Mouse (Mus musculus): ENCODE results near the gene Anpep.

The Anpep gene

DNA sequence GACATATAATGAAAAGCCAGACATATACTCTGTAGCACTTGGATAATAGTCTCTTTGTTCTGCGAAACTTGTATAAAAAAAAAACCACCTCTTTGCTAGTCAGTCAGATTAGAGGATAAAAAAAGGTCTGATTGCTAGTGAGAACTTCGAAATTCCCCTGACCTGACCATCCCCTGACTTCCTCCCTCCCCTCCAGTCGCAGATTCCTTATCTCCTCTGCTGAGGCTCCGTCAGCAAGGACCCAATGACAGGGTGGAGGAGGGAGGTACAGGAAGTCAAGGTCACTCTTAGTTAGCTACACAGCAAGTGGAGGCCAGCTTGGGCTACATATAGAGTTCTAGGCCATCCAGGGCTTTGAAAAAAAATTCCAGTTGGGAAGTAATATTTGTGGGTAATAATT, 41.3 kb downstream of the Anpep start:
- H3K27me3 ChIP-seq (ENCODE audit: insufficient read depth, low read length), result 0 out of 2 replicates have a peak, but pooled peaks cover 6% of the 10 kb centered on the region
- H3K4me3 ChIP-seq (replicated peaks; ENCODE audit: low read length), result peak overlapping the region; percentile 35; the same call in 1 of the 2 replicates
- H3K36me3 ChIP-seq (ENCODE audit: insufficient read depth, low read length), result no peaks in the 10 kb centered on the region
- peaks cover 70% of the 10 kb centered on the region for H3K4me1 ChIP-seq (replicated peaks; ENCODE audit: low read depth, low read length)
- no peaks in the 10 kb centered on the region for H3K9me3 ChIP-seq (ENCODE audit: low read length)
- TF ChIP-seq POU5F1 (IDR thresholded peaks at IDR 0.05; ENCODE audit: borderline replicate concordance, low read length), result no peak
- no peak for TF ChIP-seq CTCF (conservative IDR thresholded peaks at IDR 0.05; ENCODE audit: low read length)
- no peak for TF ChIP-seq NANOG (IDR thresholded peaks at IDR 0.05; ENCODE audit: borderline replicate concordance, low read length)

DNA sequence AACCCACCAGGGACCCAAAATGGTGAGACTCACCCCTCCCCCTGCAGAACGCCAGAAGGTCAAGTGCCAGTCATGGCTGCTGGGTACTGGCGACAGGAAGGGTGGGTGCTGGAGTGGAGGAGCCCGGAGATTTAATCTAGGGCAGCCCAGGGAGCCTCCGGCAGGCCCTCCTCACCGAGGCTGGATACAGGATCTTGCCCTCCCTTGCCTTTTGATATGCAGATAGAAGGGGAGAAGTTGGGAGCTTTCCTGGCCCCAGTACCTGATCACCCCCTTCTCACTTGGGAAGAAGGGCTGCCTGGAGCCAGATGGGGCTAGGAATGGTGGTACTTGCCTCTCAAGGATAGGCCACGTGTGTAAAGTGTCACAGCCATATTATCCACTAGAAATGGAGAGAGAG, 42.5 kb downstream of the Anpep start:
- Histone ChIP-seq H3K4me1 (replicated peaks; ENCODE audit: low read depth, low read length) (peaks cover 76% of the 10 kb centered on the region), H3K4me3 (replicated peaks; ENCODE audit: low read length) (peak overlapping the region; percentile 30), H3K9me3 (ENCODE audit: low read length) (no peaks in the 10 kb centered on the region), H3K27me3 (ENCODE audit: insufficient read depth, low read length) (0 out of 2 replicates have a peak, but pooled peaks cover 9% of the 10 kb centered on the region), H3K36me3 (ENCODE audit: insufficient read depth, low read length) (no peaks in the 10 kb centered on the region)
- TF ChIP-seq POU5F1 (IDR thresholded peaks at IDR 0.05; ENCODE audit: borderline replicate concordance, low read length), result peak; percentile 70; the same call in 1 of the 2 replicates
- no peak for TF ChIP-seq CTCF (conservative IDR thresholded peaks at IDR 0.05; ENCODE audit: low read length)

DNA sequence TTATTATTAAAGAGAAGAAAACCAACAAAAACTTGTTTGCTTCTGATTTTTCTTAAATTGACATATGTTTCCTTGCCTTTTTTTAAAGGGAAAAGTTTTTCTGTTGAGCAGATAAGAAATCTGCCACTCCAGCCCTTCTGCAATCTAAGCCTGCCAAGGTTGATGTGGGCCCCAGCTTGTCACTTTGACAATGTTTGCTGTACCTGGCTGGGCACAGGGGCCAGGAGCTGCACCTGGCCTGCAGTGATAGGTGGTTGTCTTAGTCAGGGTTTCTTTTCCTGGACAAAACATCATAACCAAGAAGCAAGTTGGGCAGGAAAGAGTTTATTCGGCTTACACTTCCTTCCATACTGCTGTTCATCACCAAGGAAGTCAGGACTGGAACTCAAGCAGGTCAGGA, 47.5 kb downstream of the Anpep start:
- H3K27me3 ChIP-seq (ENCODE audit: insufficient read depth, low read length), result peaks cover 48% of the 10 kb centered on the region
- no peak for TF ChIP-seq NANOG (IDR thresholded peaks at IDR 0.05; ENCODE audit: borderline replicate concordance, low read length)
- TF ChIP-seq POU5F1 (IDR thresholded peaks at IDR 0.05; ENCODE audit: borderline replicate concordance, low read length), result no peak
- no peak for TF ChIP-seq CTCF (conservative IDR thresholded peaks at IDR 0.05; ENCODE audit: low read length)
- H3K4me3 ChIP-seq (replicated peaks; ENCODE audit: low read length), result no peak overlapping the region
- H3K36me3 ChIP-seq (ENCODE audit: insufficient read depth, low read length), result no peaks in the 10 kb centered on the region
- H3K9me3 ChIP-seq (ENCODE audit: low read length), result no peaks in the 10 kb centered on the region; the same call in 1 of the 2 replicates
- H3K4me1 ChIP-seq (replicated peaks; ENCODE audit: low read depth, low read length), result peaks cover 57% of the 10 kb centered on the region

DNA sequence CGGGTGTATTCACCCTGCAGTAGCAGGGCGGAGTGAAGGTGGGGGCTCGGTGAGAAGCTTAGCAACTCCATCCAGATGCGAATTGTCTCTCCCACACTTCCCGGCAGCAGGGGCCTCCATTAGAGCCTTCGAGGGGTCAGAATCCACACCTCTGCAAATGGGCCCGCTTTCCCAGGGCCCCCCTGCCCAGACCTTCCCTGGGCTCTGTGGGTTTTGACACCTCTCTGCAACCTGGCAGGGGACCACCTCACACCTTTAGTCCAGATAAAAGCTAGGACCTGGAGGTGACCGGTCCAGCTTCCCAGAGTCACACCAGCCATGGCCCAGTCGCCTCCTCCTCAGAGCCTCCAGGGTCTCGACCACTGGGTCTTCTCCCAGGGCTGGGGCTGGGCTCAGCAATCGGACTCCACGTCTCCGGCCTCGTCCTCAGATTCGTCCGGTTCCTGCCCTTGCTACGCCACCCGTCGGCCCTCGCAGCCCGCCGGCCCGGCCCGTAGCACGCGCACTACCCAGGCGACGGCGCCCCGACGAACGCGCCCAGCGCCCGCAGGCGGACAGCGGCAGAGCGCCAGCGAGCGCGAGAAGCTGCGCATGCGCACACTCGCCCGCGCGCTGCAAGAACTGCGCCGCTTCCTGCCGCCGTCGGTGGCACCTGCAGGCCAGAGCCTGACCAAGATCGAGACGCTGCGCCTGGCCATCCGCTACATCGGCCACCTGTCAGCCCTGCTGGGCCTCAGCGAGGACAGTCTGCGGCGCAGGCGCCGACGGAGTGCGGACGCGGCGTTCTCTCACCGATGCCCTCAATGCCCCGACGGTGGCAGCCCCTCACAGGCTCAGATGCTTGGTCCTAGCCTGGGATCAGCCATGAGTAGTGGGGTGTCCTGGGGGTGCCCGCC, 50.0 kb downstream of the Anpep start, which contains the start of gene Mesp2:
Mesp2 (plus strand) TSS at position 117 of the 896 bp plus-strand sequence.
- Histone ChIP-seq H3K4me3 (replicated peaks; ENCODE audit: low read length) (peak within 1 kb of the TSS; percentile 72), H3K9me3 (ENCODE audit: low read length) (no peaks in the 10 kb centered on the region; the same call in 1 of the 2 replicates), H3K27me3 (ENCODE audit: insufficient read depth, low read length) (peaks cover 50% of the 10 kb centered on the region), H3K4me1 (replicated peaks; ENCODE audit: low read depth, low read length) (peaks cover 36% of the 10 kb centered on the region), H3K36me3 (ENCODE audit: insufficient read depth, low read length) (no peaks in the 10 kb centered on the region)
- TF ChIP-seq NANOG (IDR thresholded peaks at IDR 0.05; ENCODE audit: borderline replicate concordance, low read length), result no peak
- no peak for TF ChIP-seq POU5F1 (IDR thresholded peaks at IDR 0.05; ENCODE audit: borderline replicate concordance, low read length)
- TF ChIP-seq CTCF (conservative IDR thresholded peaks at IDR 0.05; ENCODE audit: low read length), result no peak

DNA sequence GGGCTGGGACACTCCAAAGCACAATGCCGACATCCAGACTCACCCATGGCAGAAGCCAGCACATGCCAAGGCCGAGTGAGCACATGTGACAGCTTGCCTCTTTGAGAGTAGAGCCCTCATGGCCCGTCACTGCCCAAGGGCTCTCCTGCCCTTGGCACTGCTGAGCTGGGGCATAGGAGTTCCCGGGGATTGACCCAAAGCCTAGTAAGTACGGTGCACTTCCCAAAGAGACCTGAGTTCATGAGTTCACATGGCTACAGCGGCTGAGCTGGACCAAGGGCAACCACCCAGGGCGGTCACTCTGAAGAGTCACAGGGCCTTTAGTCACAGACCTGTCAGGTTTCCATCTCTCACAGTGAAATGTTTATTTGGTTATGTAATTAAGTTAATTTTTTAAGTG, 52.3 kb downstream of the Anpep start:
- H3K27me3 ChIP-seq (ENCODE audit: insufficient read depth, low read length), result peaks cover 56% of the 10 kb centered on the region
- peaks cover 24% of the 10 kb centered on the region for H3K4me1 ChIP-seq (replicated peaks; ENCODE audit: low read depth, low read length)
- H3K9me3 ChIP-seq (ENCODE audit: low read length), result no peaks in the 10 kb centered on the region; the same call in 1 of the 2 replicates
- TF ChIP-seq POU5F1 (IDR thresholded peaks at IDR 0.05; ENCODE audit: borderline replicate concordance, low read length) (no peak), NANOG (IDR thresholded peaks at IDR 0.05; ENCODE audit: borderline replicate concordance, low read length) (no peak), CTCF (conservative IDR thresholded peaks at IDR 0.05; ENCODE audit: low read length) (no peak)
- no peaks in the 10 kb centered on the region for H3K36me3 ChIP-seq (ENCODE audit: insufficient read depth, low read length)
- no peak overlapping the region for H3K4me3 ChIP-seq (replicated peaks; ENCODE audit: low read length)

DNA sequence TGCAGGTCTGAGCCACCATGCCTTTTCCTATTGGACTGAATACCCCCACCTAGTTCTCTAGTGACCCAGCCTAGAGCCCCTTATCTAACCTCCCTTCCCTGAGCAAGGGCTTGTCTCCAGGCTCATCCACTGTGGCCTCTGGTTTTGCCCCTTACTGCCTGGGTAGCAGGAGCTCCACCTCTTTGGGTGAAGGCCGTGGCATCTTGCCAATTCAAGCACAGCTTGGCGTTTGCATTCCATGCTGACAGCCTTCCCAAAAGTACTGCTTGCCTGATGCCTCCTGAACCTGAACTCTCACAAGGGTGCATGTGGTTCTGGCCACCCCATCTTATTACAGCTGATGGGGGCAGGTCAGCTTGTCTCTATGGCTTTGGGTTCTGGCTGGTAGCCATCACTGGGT, 57.0 kb downstream of the Anpep start:
- H3K36me3 ChIP-seq (ENCODE audit: insufficient read depth, low read length), result no peaks in the 10 kb centered on the region
- no peak overlapping the region for H3K4me3 ChIP-seq (replicated peaks; ENCODE audit: low read length)
- no peaks in the 10 kb centered on the region; the same call in 1 of the 2 replicates for H3K9me3 ChIP-seq (ENCODE audit: low read length)
- peaks cover 14% of the 10 kb centered on the region for H3K4me1 ChIP-seq (replicated peaks; ENCODE audit: low read depth, low read length)
- no peak for TF ChIP-seq CTCF (conservative IDR thresholded peaks at IDR 0.05; ENCODE audit: low read length)
- no peak for TF ChIP-seq NANOG (IDR thresholded peaks at IDR 0.05; ENCODE audit: borderline replicate concordance, low read length)
- no peak for TF ChIP-seq POU5F1 (IDR thresholded peaks at IDR 0.05; ENCODE audit: borderline replicate concordance, low read length)
- peaks cover 45% of the 10 kb centered on the region for H3K27me3 ChIP-seq (ENCODE audit: insufficient read depth, low read length)

DNA sequence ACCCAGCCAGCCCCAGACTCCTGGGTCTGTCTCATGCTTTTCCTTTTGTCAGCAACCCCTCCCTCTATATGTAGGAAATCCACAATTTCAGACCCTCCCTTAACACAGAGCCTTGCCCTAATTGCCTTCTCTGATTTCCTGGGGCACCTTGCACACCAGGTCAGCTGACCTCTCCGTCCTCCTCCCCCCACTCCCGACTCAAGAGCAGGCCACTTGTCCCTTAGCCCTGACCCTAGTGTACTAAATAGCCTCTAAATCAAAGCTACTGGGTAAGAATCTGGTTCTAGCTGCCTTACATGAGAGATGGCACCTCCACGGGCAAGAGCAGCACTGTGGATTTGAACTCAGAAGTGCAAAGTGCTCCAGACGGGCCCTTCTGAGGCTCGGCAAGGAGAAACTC, 58.8 kb downstream of the Anpep start:
- peaks cover 16% of the 10 kb centered on the region for H3K4me1 ChIP-seq (replicated peaks; ENCODE audit: low read depth, low read length)
- TF ChIP-seq POU5F1 (IDR thresholded peaks at IDR 0.05; ENCODE audit: borderline replicate concordance, low read length) (no peak), NANOG (IDR thresholded peaks at IDR 0.05; ENCODE audit: borderline replicate concordance, low read length) (no peak), CTCF (conservative IDR thresholded peaks at IDR 0.05; ENCODE audit: low read length) (no peak)
- H3K36me3 ChIP-seq (ENCODE audit: insufficient read depth, low read length), result no peaks in the 10 kb centered on the region
- peaks cover 51% of the 10 kb centered on the region for H3K27me3 ChIP-seq (ENCODE audit: insufficient read depth, low read length)
- no peak overlapping the region for H3K4me3 ChIP-seq (replicated peaks; ENCODE audit: low read length)
- no peaks in the 10 kb centered on the region for H3K9me3 ChIP-seq (ENCODE audit: low read length)

DNA sequence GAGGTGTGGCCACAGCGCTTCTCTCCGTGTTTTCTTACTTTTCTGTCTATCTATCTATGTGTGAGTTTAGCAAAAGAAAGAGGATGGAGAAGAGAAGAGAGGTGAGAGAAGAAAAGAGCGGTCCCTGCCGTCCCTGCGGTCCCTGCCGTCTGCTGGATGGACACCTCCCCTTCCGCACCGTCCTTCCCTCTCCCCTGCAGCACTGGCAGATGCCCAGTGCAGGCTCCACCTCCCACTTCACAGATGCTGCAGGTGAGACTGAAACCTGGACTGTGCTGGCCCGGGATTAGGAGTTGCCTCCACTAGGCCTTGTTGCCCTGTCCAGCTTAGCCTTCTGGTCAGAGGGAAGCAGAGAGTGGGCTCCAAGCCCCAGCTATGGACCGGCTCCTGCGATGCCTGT, 59.5 kb downstream of the Anpep start:
- H3K9me3 ChIP-seq (ENCODE audit: low read length), result no peaks in the 10 kb centered on the region
- TF ChIP-seq CTCF (conservative IDR thresholded peaks at IDR 0.05; ENCODE audit: low read length) (no peak), NANOG (IDR thresholded peaks at IDR 0.05; ENCODE audit: borderline replicate concordance, low read length) (no peak), POU5F1 (IDR thresholded peaks at IDR 0.05; ENCODE audit: borderline replicate concordance, low read length) (no peak)

More for the DNA sequence above, 59.5 kb downstream of the Anpep start:
- peaks cover 16% of the 10 kb centered on the region for H3K4me1 ChIP-seq (replicated peaks; ENCODE audit: low read depth, low read length)
- no peaks in the 10 kb centered on the region for H3K36me3 ChIP-seq (ENCODE audit: insufficient read depth, low read length)
- peaks cover 53% of the 10 kb centered on the region for H3K27me3 ChIP-seq (ENCODE audit: insufficient read depth, low read length)
- H3K4me3 ChIP-seq (replicated peaks; ENCODE audit: low read length), result no peak overlapping the region

All from E14TG2a.4 (cell line).